Mouse (Mus musculus): ENCODE measurements at regions not wholly inside any gene's neighbourhood (a gene's known extent, or its start where the extent isn't known, plus 50 kb on each side); places are given as distances from the start of the nearest gene placed in this dataset.

- TF ChIP-seq CTCF (IDR thresholded peaks at IDR 0.05; ENCODE audit: low read depth) (no peak), EP300 (optimal IDR thresholded peaks at IDR 0.05) (no peak)
- Histone ChIP-seq H3K4me3 (ENCODE audit: low read depth, low read length) (no peak overlapping the region), H3K9ac (ENCODE audit: low read length) (no peak overlapping the region), H3K4me1 (replicated peaks; ENCODE audit: control insufficient read depth, insufficient read depth) (no peaks in the 10 kb centered on the region), H3K9me3 (ENCODE audit: control insufficient read depth, low read length) (no peaks in the 10 kb centered on the region), H3K27me3 (ENCODE audit: control insufficient read depth, insufficient read depth, low read length) (no peaks in the 10 kb centered on the region), H3K36me3 (ENCODE audit: control insufficient read depth, insufficient read depth, low read length) (no peaks in the 10 kb centered on the region), H3K27ac (replicated peaks) (no peak overlapping the region), H3K4me2 (replicated peaks; ENCODE audit: low read depth) (no peak overlapping the region)
- WGBS: 51% methylated on average over 1 of the region's 1 CpGs
- ATAC-seq (ENCODE audit: low FRiP score, low TSS enrichment) (no peak), DNase-seq (ENCODE audit: low spot score) (no peak)
Measured at GRCm38 (mm10) chr12:118784643-118785042, 61.5 kb upstream of the Sp8 start.

GRCm38 (mm10) chr12:118781978-118782377, 64.2 kb upstream of the Sp8 start:
- WGBS: 86% methylated on average over 3 of the region's 3 CpGs

GRCm38 (mm10) chr12:118775463-118776064, 70.6 kb upstream of the Sp8 start:
- no peak overlapping the region for H3K4me2 ChIP-seq (replicated peaks; ENCODE audit: low read depth)
- H3K4me1 ChIP-seq (replicated peaks; ENCODE audit: control insufficient read depth, insufficient read depth): no peaks in the 10 kb centered on the region
- WGBS: 52% methylated on average over 1 of the region's 1 CpGs
- DNase-seq (ENCODE audit: low spot score): no peak
- TF ChIP-seq CTCF (IDR thresholded peaks at IDR 0.05; ENCODE audit: low read depth) (no peak), EP300 (optimal IDR thresholded peaks at IDR 0.05) (no peak)
- no peak for ATAC-seq (ENCODE audit: low FRiP score, low TSS enrichment)
- H3K36me3 ChIP-seq (ENCODE audit: control insufficient read depth, insufficient read depth, low read length): no peaks in the 10 kb centered on the region
- H3K4me3 ChIP-seq (ENCODE audit: low read depth, low read length): no peak overlapping the region
- no peak overlapping the region for H3K9ac ChIP-seq (ENCODE audit: low read length)
- H3K27me3 ChIP-seq (ENCODE audit: control insufficient read depth, insufficient read depth, low read length): no peaks in the 10 kb centered on the region
- H3K9me3 ChIP-seq (ENCODE audit: control insufficient read depth, low read length): no peaks in the 10 kb centered on the region
- H3K27ac ChIP-seq (replicated peaks): no peak overlapping the region

More at GRCm38 (mm10) chr12:118781978-118782377, 64.2 kb upstream of the Sp8 start:
- no peak for ATAC-seq (ENCODE audit: low FRiP score, low TSS enrichment)
- Histone ChIP-seq H3K4me2 (replicated peaks; ENCODE audit: low read depth) (no peak overlapping the region), H3K4me3 (ENCODE audit: low read depth, low read length) (no peak overlapping the region), H3K36me3 (ENCODE audit: control insufficient read depth, insufficient read depth, low read length) (no peaks in the 10 kb centered on the region), H3K4me1 (replicated peaks; ENCODE audit: control insufficient read depth, insufficient read depth) (no peaks in the 10 kb centered on the region), H3K9me3 (ENCODE audit: control insufficient read depth, low read length) (no peaks in the 10 kb centered on the region), H3K27ac (replicated peaks) (no peak overlapping the region), H3K9ac (ENCODE audit: low read length) (no peak overlapping the region), H3K27me3 (ENCODE audit: control insufficient read depth, insufficient read depth, low read length) (no peaks in the 10 kb centered on the region)
- TF ChIP-seq EP300 (optimal IDR thresholded peaks at IDR 0.05) (no peak), CTCF (IDR thresholded peaks at IDR 0.05; ENCODE audit: low read depth) (no peak)
- DNase-seq (ENCODE audit: low spot score): no peak

GRCm38 (mm10) chr12:118772790-118773189, 73.3 kb upstream of the Sp8 start:
- DNase-seq (ENCODE audit: low spot score) (no peak), ATAC-seq (ENCODE audit: low FRiP score, low TSS enrichment) (no peak)
- Histone ChIP-seq H3K27ac (replicated peaks) (no peak overlapping the region), H3K27me3 (ENCODE audit: control insufficient read depth, insufficient read depth, low read length) (no peaks in the 10 kb centered on the region), H3K4me2 (replicated peaks; ENCODE audit: low read depth) (no peak overlapping the region), H3K4me1 (replicated peaks; ENCODE audit: control insufficient read depth, insufficient read depth) (no peaks in the 10 kb centered on the region), H3K36me3 (ENCODE audit: control insufficient read depth, insufficient read depth, low read length) (no peaks in the 10 kb centered on the region), H3K4me3 (ENCODE audit: low read depth, low read length) (no peak overlapping the region), H3K9me3 (ENCODE audit: control insufficient read depth, low read length) (no peaks in the 10 kb centered on the region), H3K9ac (ENCODE audit: low read length) (no peak overlapping the region)
- no peak for TF ChIP-seq CTCF (IDR thresholded peaks at IDR 0.05; ENCODE audit: low read depth)
- TF ChIP-seq EP300 (optimal IDR thresholded peaks at IDR 0.05): no peak
- 54% methylated on average over 2 of the region's 2 CpGs for WGBS

GRCm38 (mm10) chr12:118766472-118766871, 79.7 kb upstream of the Sp8 start:
- Histone ChIP-seq H3K36me3 (ENCODE audit: control insufficient read depth, insufficient read depth, low read length) (no peaks in the 10 kb centered on the region), H3K4me2 (replicated peaks; ENCODE audit: low read depth) (no peak overlapping the region), H3K27me3 (ENCODE audit: control insufficient read depth, insufficient read depth, low read length) (no peaks in the 10 kb centered on the region), H3K9ac (ENCODE audit: low read length) (no peak overlapping the region), H3K4me3 (ENCODE audit: low read depth, low read length) (no peak overlapping the region), H3K9me3 (ENCODE audit: control insufficient read depth, low read length) (no peaks in the 10 kb centered on the region), H3K4me1 (replicated peaks; ENCODE audit: control insufficient read depth, insufficient read depth) (no peaks in the 10 kb centered on the region), H3K27ac (replicated peaks) (no peak overlapping the region)
- WGBS: 62% methylated on average over 1 of the region's 1 CpGs
- ATAC-seq (ENCODE audit: low FRiP score, low TSS enrichment) (no peak), DNase-seq (ENCODE audit: low spot score) (no peak)
- TF ChIP-seq EP300 (optimal IDR thresholded peaks at IDR 0.05) (no peak), CTCF (IDR thresholded peaks at IDR 0.05; ENCODE audit: low read depth) (no peak)

- Histone ChIP-seq H3K9ac (ENCODE audit: low read length) (no peak overlapping the region), H3K36me3 (ENCODE audit: control insufficient read depth, insufficient read depth, low read length) (no peaks in the 10 kb centered on the region), H3K27ac (replicated peaks) (no peak overlapping the region), H3K9me3 (ENCODE audit: control insufficient read depth, low read length) (no peaks in the 10 kb centered on the region), H3K27me3 (ENCODE audit: control insufficient read depth, insufficient read depth, low read length) (no peaks in the 10 kb centered on the region), H3K4me2 (replicated peaks; ENCODE audit: low read depth) (no peak overlapping the region), H3K4me3 (ENCODE audit: low read depth, low read length) (no peak overlapping the region), H3K4me1 (replicated peaks; ENCODE audit: control insufficient read depth, insufficient read depth) (no peaks in the 10 kb centered on the region)
- WGBS: 74% methylated on average over 2 of the region's 2 CpGs
- TF ChIP-seq CTCF (IDR thresholded peaks at IDR 0.05; ENCODE audit: low read depth): no peak
- no peak for TF ChIP-seq EP300 (optimal IDR thresholded peaks at IDR 0.05)
- no peak for DNase-seq (ENCODE audit: low spot score)
- no peak for ATAC-seq (ENCODE audit: low FRiP score, low TSS enrichment)
Measured at GRCm38 (mm10) chr12:118754076-118754475, 92.1 kb upstream of the Sp8 start.
